Mouse (Mus musculus) inflammation-experienced regulatory T-cells, adult 6 months (primary cell): ENCODE results near the gene Fam19a1. TPM values are rescaled to one million over a fixed set of nuclear protein-coding genes. Genes with fewer than 3 reads are reported as not detected.

Experiments
- polyA plus RNA-seq, 3 experiments: library from polyadenylated mRNA; unstranded; fragments of 100-300 nt; shearing (Covaris generic); gene quantifications; one replicate each; pipeline ENCODE4 v1.2.1; 2017

Gene Fam19a1
- polyA plus RNA-seq, 3 experiments from 2014 or later, result not detected

Other genes with a start within 250 kb of the Fam19a1 start
- not detected for gene 1700123L14Rik, start 53.1 kb downstream of the Fam19a1 start, polyA plus RNA-seq